Mouse (Mus musculus): Measurements from ENCODE around the gene Hgd. TPM values are rescaled to one million over a fixed set of nuclear protein-coding genes. Genes with fewer than 3 reads are reported as not detected.

Gene Hgd
- polyA plus RNA-seq, 1 experiment from 2014 or later = 2.1 TPM

Other genes with a start within 250 kb of the Hgd start
- 2.6 and 3.6 TPM in 2 replicates for gene Stxbp5l, start 195.2 kb upstream of the Hgd start, polyA plus RNA-seq (2015; fragmentation: Nextera tagmentation; extraction: Ambion mirVana)
- gene Gtf2e1, start 40.4 kb upstream of the Hgd start, polyA plus RNA-seq (2015; fragmentation: Nextera tagmentation; extraction: Ambion mirVana) = 20.1 and 21.3 TPM in 2 replicates
- 21.8 and 22.4 TPM in 2 replicates for gene Rabl3, start 40.3 kb upstream of the Hgd start, polyA plus RNA-seq (2015; fragmentation: Nextera tagmentation; extraction: Ambion mirVana)
- gene Ndufb4, start 74.3 kb downstream of the Hgd start, polyA plus RNA-seq (2015; fragmentation: Nextera tagmentation; extraction: Ambion mirVana) = 57.4 and 64.0 TPM in 2 replicates
- 417 and 440 TPM in 2 replicates for gene Fstl1, start 196.7 kb downstream of the Hgd start, polyA plus RNA-seq (2015; fragmentation: Nextera tagmentation; extraction: Ambion mirVana)